Mouse (Mus musculus) right cerebral cortex, postnatal 10 days (tissue): ENCODE data around the gene Lsm8.
"Not testable (repeated sequence)": the region's sequence is repeated elsewhere in the genome, so short reads cannot be mapped to it uniquely, and the experiment has no call there.

ENCODE experiments used
- DNase-seq, 2 experiments: peaks; one replicate each; pipeline ENCODE4 v3.0.0; 2021; ENCODE audit warnings: low spot score in 2 of 2

The Lsm8 gene

GRCm38 (mm10) chr6:18848051-18848701 lies at the start of gene Lsm8:
Lsm8 (plus strand) TSS chr6:18848579.
- peak; percentile 98 for DNase-seq

- no peak for DNase-seq
Measured at GRCm38 (mm10) chr6:18800869-18801511, 47.4 kb upstream of the Lsm8 start.

GRCm38 (mm10) chr6:18812623-18813022 lies 35.8 kb upstream of the Lsm8 start:
- no peak for DNase-seq

- DNase-seq, result no peak
Measured at GRCm38 (mm10) chr6:18815606-18816005, 32.8 kb upstream of the Lsm8 start.

GRCm38 (mm10) chr6:18819343-18819742 lies 29.0 kb upstream of the Lsm8 start:
- DNase-seq, result peak; percentile 62 to 78

- no peak for DNase-seq
Measured at GRCm38 (mm10) chr6:18820246-18820645, 28.1 kb upstream of the Lsm8 start.

GRCm38 (mm10) chr6:18822812-18823211 lies 25.6 kb upstream of the Lsm8 start:
- DNase-seq, result no peak

GRCm38 (mm10) chr6:18832958-18833357 lies 15.4 kb upstream of the Lsm8 start:
- no peak for DNase-seq

GRCm38 (mm10) chr6:18844529-18844928 lies 3.9 kb upstream of the Lsm8 start:
- not testable (repeated sequence) for DNase-seq

GRCm38 (mm10) chr6:18845571-18845970 lies 2.8 kb upstream of the Lsm8 start:
- DNase-seq, result not testable (repeated sequence)

GRCm38 (mm10) chr6:18848702-18849061 lies 303 bp downstream of the Lsm8 start:
- DNase-seq, result no peak

GRCm38 (mm10) chr6:18855323-18855722 lies 6.9 kb downstream of the Lsm8 start:
- DNase-seq, result peak in 1 of 2 experiments; percentile 38

GRCm38 (mm10) chr6:18856487-18857078 lies 8.2 kb downstream of the Lsm8 start:
- DNase-seq, result no peak

- DNase-seq, result no peak
Measured at GRCm38 (mm10) chr6:18866018-18866417, 17.6 kb downstream of the Lsm8 start, which contains the start of gene Ankrd7. Ankrd7 (plus strand) TSS chr6:18866318.

GRCm38 (mm10) chr6:18889030-18889429 lies 40.7 kb downstream of the Lsm8 start:
- no peak for DNase-seq

- no peak for DNase-seq
Measured at GRCm38 (mm10) chr6:18894142-18894541, 45.8 kb downstream of the Lsm8 start.
